Comparison of ENCODE assay signal across 24 mouse cellular contexts in the genomic region with DNA sequence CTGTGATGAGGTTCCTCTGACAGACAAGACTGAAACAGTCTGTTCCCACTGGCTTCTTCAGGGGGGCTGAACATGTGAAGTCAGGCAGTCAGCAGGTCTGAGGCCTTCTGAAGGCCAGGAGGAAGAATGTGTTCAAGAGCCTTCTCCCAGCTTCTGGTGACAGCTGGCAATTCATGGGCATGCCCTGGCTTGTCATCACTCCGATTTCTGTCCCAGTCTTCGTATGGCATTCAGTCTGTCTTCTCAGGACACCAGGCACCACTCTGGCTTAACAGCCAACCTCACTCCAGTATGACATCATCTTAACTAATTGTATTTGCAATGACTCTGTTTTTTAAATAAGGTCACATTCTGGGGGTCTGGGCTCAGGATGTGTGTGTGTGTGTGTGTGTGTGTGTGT. TPM values are rescaled to one million over a fixed set of nuclear protein-coding genes. Genes with fewer than 3 reads are reported as not detected.
DNase-seq lines count a peak whose midpoint lies in the region; ATAC-seq and TF ChIP-seq lines count a peak whose summit lies in the region.
"Had no signal": no experiment of that assay in that cellular context is flagged by ENCODE, and none has a peak within 500 bp of the region (broad histone marks: within the 10 kb centered on the region; RNA-seq: fewer than 3 reads in every experiment).

No protein-coding gene starts in this region.

- 63% methylated on average over 2 of the region's 2 CpGs for WGBS in heart, embryonic 12.5 days

- no peak for TF ChIP-seq CTCF in layer of hippocampus, adult 2 months (conservative IDR thresholded peaks at IDR 0.05)

- peak; percentile 20 for ATAC-seq in frontal cortex, adult (ENCODE audit: low TSS enrichment)
- no peak for ATAC-seq in heart, embryonic 12.5 days (ENCODE audit: insufficient number of reproducible peaks, low FRiP score)
- ATAC-seq: forebrain, embryonic 13.5 days; intestine, postnatal 0 days; midbrain, embryonic 15.5 days had no signal

- no peaks in the 10 kb centered on the region for H3K27me3 ChIP-seq in heart, embryonic 12.5 days (replicated peaks)
- H3K27me3 ChIP-seq: forebrain, embryonic 13.5 days; lung, embryonic 15.5 days; midbrain, embryonic 15.5 days had no signal

- DNase-seq in frontal cortex, postnatal 14 days (ENCODE audit: low spot score in 2 of 2): no peak
- no peak for DNase-seq in heart, postnatal 4 days
- no peak for DNase-seq in layer of hippocampus, adult 2 months (ENCODE audit: low spot score in 2 of 2)
- DNase-seq in layer of hippocampus, adult 9-10 months (ENCODE audit: low spot score): no peak
- peak; percentile 65 for DNase-seq in skeletal muscle tissue, adult 2 months (ENCODE audit: low read depth, low spot score)
- no peak for DNase-seq in cerebellum, adult 9-10 months
- DNase-seq: adrenal gland, postnatal 36 days; cerebellum, adult 8-10 months; cerebellum, postnatal 36 days; kidney, postnatal 14 days; thymus, adult 18-20 months; thymus, postnatal 4 days had no signal

- H3K4me1 ChIP-seq in heart, embryonic 12.5 days (replicated peaks): peaks cover 13% of the 10 kb centered on the region
- H3K4me1 ChIP-seq: forebrain, embryonic 13.5 days; limb, embryonic 12.5 days; midbrain, embryonic 15.5 days had no signal

- H3K27ac ChIP-seq in heart, embryonic 12.5 days (ENCODE audit: poor library complexity, severe bottlenecking): 0 out of 2 replicates have a peak overlapping the region, but pooled peaks have one; percentile 17
- peak overlapping the region; percentile 43; the same call in 1 of the 2 replicates for H3K27ac ChIP-seq in layer of hippocampus, adult 2 months
- H3K27ac ChIP-seq: forebrain, embryonic 13.5 days; hindbrain, embryonic 14.5 days; left cerebral cortex, adult 2 months; limb, embryonic 12.5 days; lung, embryonic 15.5 days; midbrain, embryonic 10.5 days; midbrain, embryonic 15.5 days; stomach, postnatal 0 days had no signal

- no peaks in the 10 kb centered on the region for H3K9me3 ChIP-seq in heart, embryonic 12.5 days (replicated peaks)
- H3K9me3 ChIP-seq: forebrain, embryonic 13.5 days; limb, embryonic 12.5 days; lung, embryonic 15.5 days; midbrain, embryonic 10.5 days; midbrain, embryonic 15.5 days had no signal

- no peak overlapping the region for H3K4me3 ChIP-seq in heart, embryonic 12.5 days
- no peak overlapping the region for H3K4me3 ChIP-seq in layer of hippocampus, adult 2 months
- H3K4me3 ChIP-seq: forebrain, embryonic 13.5 days; left cerebral cortex, adult 2 months; limb, embryonic 12.5 days; lung, embryonic 15.5 days; midbrain, embryonic 10.5 days; midbrain, embryonic 15.5 days had no signal

- H3K9ac ChIP-seq in heart, embryonic 12.5 days: no peak overlapping the region
- H3K9ac ChIP-seq: forebrain, embryonic 13.5 days; hindbrain, embryonic 14.5 days; limb, embryonic 12.5 days; lung, embryonic 15.5 days; midbrain, embryonic 15.5 days had no signal

- no peak overlapping the region for H3K4me2 ChIP-seq in heart, embryonic 12.5 days
- H3K4me2 ChIP-seq: forebrain, embryonic 13.5 days; hindbrain, embryonic 14.5 days; limb, embryonic 12.5 days; lung, embryonic 15.5 days; midbrain, embryonic 15.5 days had no signal

- H3K36me3 ChIP-seq in heart, embryonic 12.5 days: no peaks in the 10 kb centered on the region
- H3K36me3 ChIP-seq: limb, embryonic 12.5 days; lung, embryonic 15.5 days; midbrain, embryonic 10.5 days; midbrain, embryonic 15.5 days had no signal

RNA-seq across cellular contexts. Expression of gene Hivep2, which starts 25.0 kb away (rescaled TPM):
- polyA plus RNA-seq in heart, embryonic 12.5 days (2016; fragmentation: Nextera tagmentation; extraction: Ambion mirVana): 5.3 and 5.8 TPM in 2 replicates
- total RNA-seq in heart, postnatal 4 days (2021): 10 to 100 TPM; 28.9 to 30.1 TPM
- total RNA-seq in layer of hippocampus, adult 2 months (2021): 100 to 1,000 TPM; 203 to 210 TPM
- total RNA-seq: MEL had no signal

Comparison
In these comparisons a context has a peak if more than half of its experiments do, and no peak if none do; other contexts are left out.
1. RNA of gene Hivep2, which starts 25.0 kb away (total RNA-seq): 203 to 210 TPM in layer of hippocampus, adult 2 months; 28.9 to 30.1 TPM in heart, postnatal 4 days; every median in the first group is over 4 times any median in the second.